Mouse (Mus musculus) ES-E14 (cell line): ENCODE results near the gene Olfr10.

Experiments used
- CHD2 ChIP-seq: IDR thresholded peaks from 2 replicates; pipeline ENCODE4 v1.6.1; 2014; ENCODE audit warnings: mild to moderate bottlenecking, low read depth, low read length, inconsistent platforms
- HCFC1 ChIP-seq: IDR thresholded peaks from 2 replicates; pipeline ENCODE4 v1.6.1; 2012; ENCODE audit warnings: low read length, inconsistent platforms, borderline replicate concordance; ENCODE audit not compliant: insufficient read depth
- MAFK ChIP-seq: IDR thresholded peaks from 2 replicates; pipeline ENCODE4 v1.6.1; 2014; ENCODE audit warnings: mild to moderate bottlenecking, low read depth, low read length, inconsistent platforms; ENCODE audit not compliant: insufficient read depth
- ZNF384 ChIP-seq: IDR thresholded peaks from 2 replicates; pipeline ENCODE4 v1.6.1; 2012; ENCODE audit warnings: low read depth, low read length, inconsistent platforms

DNA sequence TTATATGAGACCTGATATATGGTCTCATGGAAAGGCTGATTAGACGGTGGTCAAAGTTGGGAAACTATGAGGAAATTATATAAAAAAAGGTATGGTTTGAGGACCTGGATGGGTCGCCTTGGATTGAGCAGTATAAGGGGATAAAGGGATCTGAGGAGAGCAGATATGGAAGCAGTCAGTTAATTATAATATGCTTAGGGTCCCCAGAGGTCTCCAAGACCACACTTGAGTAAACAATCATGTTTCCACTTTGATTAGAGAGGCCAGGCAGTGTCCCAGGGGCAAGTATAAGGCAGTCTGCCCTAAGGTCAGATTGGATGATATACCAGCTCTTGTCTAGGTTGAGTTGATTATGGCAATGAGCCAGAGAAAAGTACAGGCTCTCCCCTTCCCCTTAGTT is 17.9 kb downstream of the Olfr10 start, which contains the start of gene Olfr1391:
- TF ChIP-seq CHD2 (no peak), HCFC1 (no peak), MAFK (no peak), ZNF384 (no peak)
